Mouse (Mus musculus) liver, adult 2 months (tissue): ENCODE results near the gene Hist1h4n.

Source experiments
- CTCF ChIP-seq: fragments of 200-500 bp; IDR thresholded peaks from 2 replicates; pipeline ENCODE4 v1.5.1; 2011; ENCODE audit warnings: low read depth, low read length, control low read depth
- POLR2A ChIP-seq: fragments of 200-500 bp; IDR thresholded peaks from 2 replicates; pipeline ENCODE4 v1.6.1; 2011; ENCODE audit warnings: low read length, control low read depth; ENCODE audit not compliant: insufficient read depth; ENCODE audit errors: extremely low read depth

DNA sequence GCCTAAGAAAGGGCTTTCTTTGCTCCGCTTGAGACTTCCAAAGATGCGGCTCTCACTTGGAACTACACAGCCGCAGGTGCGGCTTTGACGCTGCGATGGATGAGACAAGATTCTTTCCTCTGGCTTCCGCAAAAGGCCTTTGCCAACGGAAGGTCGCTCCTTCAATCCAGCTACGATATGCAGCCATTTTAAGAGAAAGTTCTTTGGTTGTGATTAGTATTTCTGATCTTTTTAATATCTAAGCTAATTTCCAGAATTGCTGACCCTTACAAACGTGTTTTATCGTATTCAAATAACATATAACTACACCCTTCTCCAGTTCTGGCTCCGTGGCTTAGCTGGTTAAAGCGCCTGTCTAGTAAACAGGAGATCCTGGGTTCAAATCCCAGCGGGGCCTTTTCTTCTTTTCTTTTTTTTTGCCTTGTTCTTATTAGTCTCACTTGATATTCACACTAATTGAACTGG lies 23.7 kb upstream of the Hist1h4n start:
- no peak for TF ChIP-seq CTCF
- no peak for TF ChIP-seq POLR2A
